Mouse (Mus musculus) neural tube, embryonic 15.5 days (tissue): ENCODE measurements around the gene Scaper. TPM values are rescaled to one million over a fixed set of nuclear protein-coding genes. Genes with fewer than 3 reads are reported as not detected.
A peak's percentile ranks its signal among the peaks of the same experiment; 100 is the strongest.

ENCODE experiments used
- ATAC-seq: fragments of 200-750 bp; cut with Nextera tagmentation; 2 replicates; pipeline ENCODE4 v1.8.0; 2017; ENCODE audit warnings: mild to moderate bottlenecking, moderate TSS enrichment, moderate library complexity; ENCODE audit not compliant: low FRiP score
- H3K27ac ChIP-seq: fragments of 300-500 bp; sonication (generic); replicated peaks from 2 replicates; pipeline ENCODE4 v1.5.1; 2015; ENCODE audit warnings: mild to moderate bottlenecking, inconsistent platforms
- H3K27me3 ChIP-seq: fragments of 300-500 bp; sonication (generic); replicated peaks from 2 replicates; pipeline ENCODE4 v1.6.1; 2015; ENCODE audit warnings: inconsistent platforms
- H3K36me3 ChIP-seq: fragments of 300-500 bp; sonication (generic); 2 replicates; pipeline ENCODE4 v1.6.1; 2015; ENCODE audit warnings: inconsistent platforms
- H3K4me1 ChIP-seq: fragments of 300-500 bp; sonication (generic); 2 replicates; pipeline ENCODE4 v1.6.1; 2015; ENCODE audit warnings: inconsistent platforms
- H3K4me2 ChIP-seq: fragments of 300-500 bp; sonication (generic); 2 replicates; pipeline ENCODE4 v1.6.1; 2015; ENCODE audit warnings: inconsistent platforms, mild to moderate bottlenecking, moderate library complexity
- H3K4me3 ChIP-seq: fragments of 300-500 bp; sonication (generic); replicated peaks from 2 replicates; pipeline ENCODE4 v1.5.1; 2015; ENCODE audit warnings: mild to moderate bottlenecking, inconsistent platforms
- H3K9ac ChIP-seq: fragments of 300-500 bp; sonication (generic); replicated peaks from 2 replicates; pipeline ENCODE4 v1.6.1; 2015; ENCODE audit warnings: mild to moderate bottlenecking, inconsistent platforms
- H3K9me3 ChIP-seq: fragments of 300-500 bp; sonication (generic); replicated peaks from 2 replicates; pipeline ENCODE4 v1.6.1; 2016; ENCODE audit warnings: inconsistent platforms
- WGBS: fragments of 180-500 bp; shearing (Covaris S2); methylation state at CpG from one replicate; pipeline ENCODE4 v1.1.7; 2015; ENCODE audit warnings: mixed read lengths; 5-methylcytosine and 5-hydroxymethylcytosine counted together
- polyA plus RNA-seq: library from polyadenylated mRNA; unstranded; fragments of >200 nt; fragmentation: Nextera tagmentation; extraction: Ambion mirVana; gene quantifications from 2 replicates; pipeline ENCODE4 v1.2.1, GENCODE M21; 2015

Gene Scaper
- polyA plus RNA-seq, 1 experiment from 2014 or later: 36.8 TPM

GRCm38 (mm10) chr9:55545556-55546175 is 392.3 kb downstream of the Scaper start:
- Histone ChIP-seq H3K9me3 (no peaks in the 10 kb centered on the region), H3K9ac (no peak overlapping the region), H3K4me1 (peaks cover 40% of the 10 kb centered on the region), H3K4me3 (peak overlapping the region; percentile 2; the same call in 1 of the 2 replicates), H3K4me2 (peak overlapping the region; percentile 40), H3K27ac (no peak overlapping the region), H3K27me3 (peaks cover 82% of the 10 kb centered on the region), H3K36me3 (no peaks in the 10 kb centered on the region)
- WGBS: 4% methylated on average over 41 of the region's 41 CpGs
- no peak for ATAC-seq

GRCm38 (mm10) chr9:55544861-55545555 is 392.9 kb downstream of the Scaper start:
- no peaks in the 10 kb centered on the region for H3K9me3 ChIP-seq
- H3K4me2 ChIP-seq: peak overlapping the region; percentile 40; the same call in 1 of the 2 replicates
- no peak overlapping the region for H3K9ac ChIP-seq
- ATAC-seq: no peak
- H3K4me3 ChIP-seq: 0 out of 2 replicates have a peak overlapping the region, but pooled peaks have one; percentile 2
- H3K36me3 ChIP-seq: no peaks in the 10 kb centered on the region
- WGBS: 3% methylated on average over 30 of the region's 30 CpGs
- H3K27ac ChIP-seq: no peak overlapping the region
- peaks cover 43% of the 10 kb centered on the region for H3K4me1 ChIP-seq
- H3K27me3 ChIP-seq: peaks cover 81% of the 10 kb centered on the region

GRCm38 (mm10) chr9:55543703-55544401 is 394.1 kb downstream of the Scaper start:
- Histone ChIP-seq H3K9me3 (no peaks in the 10 kb centered on the region), H3K36me3 (no peaks in the 10 kb centered on the region), H3K4me2 (peak overlapping the region; percentile 35), H3K27me3 (peaks cover 79% of the 10 kb centered on the region), H3K4me3 (peak overlapping the region; percentile 15), H3K9ac (no peak overlapping the region), H3K4me1 (peaks cover 43% of the 10 kb centered on the region), H3K27ac (no peak overlapping the region)
- WGBS: 1% methylated on average over 46 of the region's 46 CpGs
- ATAC-seq: no peak

- 4% methylated on average over 8 of the region's 8 CpGs for WGBS
- Histone ChIP-seq H3K4me2 (no peak overlapping the region), H3K4me1 (peaks cover 43% of the 10 kb centered on the region), H3K4me3 (peak overlapping the region; percentile 15; the same call in 1 of the 2 replicates), H3K36me3 (no peaks in the 10 kb centered on the region), H3K9me3 (no peaks in the 10 kb centered on the region), H3K27ac (no peak overlapping the region), H3K27me3 (peaks cover 79% of the 10 kb centered on the region), H3K9ac (no peak overlapping the region)
- no peak for ATAC-seq
These were observed 394.6 kb downstream of the Scaper start for GRCm38 (mm10) chr9:55543336-55543702.

GRCm38 (mm10) chr9:55542366-55543325 is 395.3 kb downstream of the Scaper start:
- H3K4me2 ChIP-seq: peak overlapping the region; percentile 54
- 1% methylated on average over 59 of the region's 59 CpGs for WGBS
- H3K27ac ChIP-seq: no peak overlapping the region
- H3K9me3 ChIP-seq: no peaks in the 10 kb centered on the region
- peak overlapping the region; percentile 30 for H3K4me3 ChIP-seq
- H3K27me3 ChIP-seq: peaks cover 78% of the 10 kb centered on the region
- H3K4me1 ChIP-seq: peaks cover 43% of the 10 kb centered on the region
- no peak for ATAC-seq
- H3K36me3 ChIP-seq: no peaks in the 10 kb centered on the region
- H3K9ac ChIP-seq: no peak overlapping the region

GRCm38 (mm10) chr9:55541681-55542365 is 396.1 kb downstream of the Scaper start:
- ATAC-seq: no peak
- Histone ChIP-seq H3K9ac (no peak overlapping the region), H3K4me3 (peak overlapping the region; percentile 30), H3K27me3 (peaks cover 78% of the 10 kb centered on the region), H3K36me3 (no peaks in the 10 kb centered on the region), H3K9me3 (no peaks in the 10 kb centered on the region), H3K4me1 (peaks cover 43% of the 10 kb centered on the region), H3K27ac (no peak overlapping the region), H3K4me2 (peak overlapping the region; percentile 54)
- under 1% methylated on average over 59 of the region's 59 CpGs for WGBS

GRCm38 (mm10) chr9:55540888-55541287 is 397.0 kb downstream of the Scaper start:
- Histone ChIP-seq H3K27ac (no peak overlapping the region), H3K4me3 (peak overlapping the region; percentile 30), H3K36me3 (no peaks in the 10 kb centered on the region), H3K9me3 (no peaks in the 10 kb centered on the region), H3K4me1 (peaks cover 35% of the 10 kb centered on the region), H3K9ac (no peak overlapping the region), H3K27me3 (peaks cover 77% of the 10 kb centered on the region), H3K4me2 (peak overlapping the region; percentile 54)
- 0% methylated on average over 28 of the region's 28 CpGs for WGBS
- peak; percentile 45; the same call in 1 of the 2 replicates for ATAC-seq

GRCm38 (mm10) chr9:55540391-55540770 is 397.5 kb downstream of the Scaper start:
- no peaks in the 10 kb centered on the region for H3K36me3 ChIP-seq
- peaks cover 73% of the 10 kb centered on the region for H3K27me3 ChIP-seq
- H3K4me2 ChIP-seq: peak overlapping the region; percentile 54
- H3K9me3 ChIP-seq: no peaks in the 10 kb centered on the region
- peaks cover 30% of the 10 kb centered on the region for H3K4me1 ChIP-seq
- 2% methylated on average over 12 of the region's 12 CpGs for WGBS
- no peak overlapping the region for H3K27ac ChIP-seq
- H3K4me3 ChIP-seq: peak overlapping the region; percentile 30
- no peak overlapping the region for H3K9ac ChIP-seq
- no peak for ATAC-seq

- 1% methylated on average over 31 of the region's 31 CpGs for WGBS
- Histone ChIP-seq H3K27ac (no peak overlapping the region), H3K4me3 (peak overlapping the region; percentile 30; the same call in 1 of the 2 replicates), H3K9me3 (no peaks in the 10 kb centered on the region), H3K4me1 (peaks cover 29% of the 10 kb centered on the region), H3K36me3 (no peaks in the 10 kb centered on the region), H3K4me2 (peak overlapping the region; percentile 54; the same call in 1 of the 2 replicates), H3K9ac (no peak overlapping the region), H3K27me3 (peaks cover 68% of the 10 kb centered on the region)
- no peak for ATAC-seq
These were observed 398.1 kb downstream of the Scaper start for GRCm38 (mm10) chr9:55539661-55540390.

GRCm38 (mm10) chr9:55539006-55539405 is 398.9 kb downstream of the Scaper start:
- Histone ChIP-seq H3K9me3 (no peaks in the 10 kb centered on the region), H3K4me1 (peaks cover 23% of the 10 kb centered on the region), H3K36me3 (no peaks in the 10 kb centered on the region), H3K4me2 (no peak overlapping the region), H3K9ac (no peak overlapping the region), H3K27ac (no peak overlapping the region), H3K27me3 (peaks cover 60% of the 10 kb centered on the region), H3K4me3 (no peak overlapping the region)
- no peak for ATAC-seq
- WGBS: 7% methylated on average over 1 of the region's 1 CpGs
